Mouse (Mus musculus) kidney, embryonic 14.5 days (tissue): ENCODE measurements at regions not wholly inside any gene's neighbourhood (a gene's known extent, or its start where the extent isn't known, plus 50 kb on each side); places are given as distances from the start of the nearest gene placed in this dataset.

Experiments used
- ATAC-seq: fragments of 200-750 bp; cut with Nextera tagmentation; 2 replicates; pipeline ENCODE4 v1.8.0; 2017; ENCODE audit warnings: moderate number of reproducible peaks, mild to moderate bottlenecking, moderate TSS enrichment, moderate library complexity; ENCODE audit not compliant: low FRiP score, low TSS enrichment
- H3K27ac ChIP-seq: fragments of 300-500 bp; sonication (generic); 2 replicates; pipeline ENCODE4 v1.5.1; 2014; ENCODE audit warnings: low read depth, mild to moderate bottlenecking, low read length, moderate library complexity, mixed read lengths
- H3K27me3 ChIP-seq: fragments of 300-500 bp; sonication (generic); 2 replicates; pipeline ENCODE4 v1.6.1; 2014; ENCODE audit warnings: mild to moderate bottlenecking, low read length; ENCODE audit not compliant: control insufficient read depth, insufficient read depth
- H3K36me3 ChIP-seq: fragments of 300-500 bp; sonication (generic); 2 replicates; pipeline ENCODE4 v1.6.1; 2014; ENCODE audit warnings: low read length, mixed read lengths; ENCODE audit not compliant: control insufficient read depth, insufficient read depth
- H3K4me1 ChIP-seq: fragments of 300-500 bp; sonication (generic); 2 replicates; pipeline ENCODE4 v1.6.1; 2014; ENCODE audit warnings: low read length, mixed read lengths; ENCODE audit not compliant: control insufficient read depth, insufficient read depth
- H3K4me2 ChIP-seq: fragments of 300-500 bp; sonication (generic); replicated peaks from 2 replicates; pipeline ENCODE4 v1.6.1; 2014; ENCODE audit warnings: low read depth, mild to moderate bottlenecking, low read length
- H3K4me3 ChIP-seq: fragments of 300-500 bp; sonication (generic); 2 replicates; pipeline ENCODE4 v1.5.1; 2014; ENCODE audit warnings: mild to moderate bottlenecking, low read length
- H3K9ac ChIP-seq: fragments of 300-500 bp; sonication (generic); 2 replicates; pipeline ENCODE4 v1.6.1; 2014; ENCODE audit warnings: low read depth, mild to moderate bottlenecking, low read length, moderate library complexity
- H3K9me3 ChIP-seq: fragments of 300-500 bp; sonication (generic); 2 replicates; pipeline ENCODE4 v1.6.1; 2016; ENCODE audit warnings: low read length; ENCODE audit not compliant: control insufficient read depth
- WGBS: fragments of 180-500 bp; shearing (Covaris S2); extraction: QIAGEN DNeasy Blood & Tissue Kit; methylation state at CpG from one replicate; pipeline ENCODE4 v1.1.7; 2014; 5-methylcytosine and 5-hydroxymethylcytosine counted together

DNA sequence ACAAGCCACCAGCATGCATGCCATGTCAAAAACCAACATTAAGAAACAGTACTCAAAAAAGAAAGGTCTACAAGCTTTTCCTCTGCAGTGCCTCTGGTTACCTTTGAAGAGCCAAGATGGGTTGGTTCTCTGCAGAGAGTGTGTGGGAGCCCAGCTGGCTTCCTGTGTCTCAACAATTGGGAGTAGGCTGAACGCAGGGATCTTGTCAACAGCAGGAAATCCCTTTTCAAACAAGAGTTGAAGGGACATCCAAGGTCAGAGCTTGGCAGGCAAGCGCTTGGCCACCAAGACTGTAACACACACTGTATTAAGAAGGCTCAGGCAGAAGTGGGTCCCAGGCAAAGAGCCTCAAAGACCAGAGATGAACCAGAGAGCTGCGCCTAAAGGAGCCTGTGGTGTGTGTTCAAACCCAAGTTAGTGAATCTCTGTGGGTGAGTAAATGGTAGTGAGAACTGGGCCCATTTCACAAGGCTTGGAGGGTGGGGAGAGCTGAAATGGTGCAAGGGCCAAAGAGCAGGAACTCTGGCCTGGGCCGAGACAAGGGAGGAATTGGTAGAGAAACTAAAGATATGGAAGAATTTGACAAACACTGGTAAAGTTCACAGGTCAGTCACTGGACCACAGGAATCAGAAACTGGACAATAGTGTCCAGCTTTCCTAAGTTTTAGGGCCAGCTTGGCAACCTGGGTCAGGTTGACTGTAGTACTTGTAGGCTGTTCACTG, 357.0 kb downstream of the Gm49356 start:
- H3K4me2 ChIP-seq: no peak overlapping the region

DNA sequence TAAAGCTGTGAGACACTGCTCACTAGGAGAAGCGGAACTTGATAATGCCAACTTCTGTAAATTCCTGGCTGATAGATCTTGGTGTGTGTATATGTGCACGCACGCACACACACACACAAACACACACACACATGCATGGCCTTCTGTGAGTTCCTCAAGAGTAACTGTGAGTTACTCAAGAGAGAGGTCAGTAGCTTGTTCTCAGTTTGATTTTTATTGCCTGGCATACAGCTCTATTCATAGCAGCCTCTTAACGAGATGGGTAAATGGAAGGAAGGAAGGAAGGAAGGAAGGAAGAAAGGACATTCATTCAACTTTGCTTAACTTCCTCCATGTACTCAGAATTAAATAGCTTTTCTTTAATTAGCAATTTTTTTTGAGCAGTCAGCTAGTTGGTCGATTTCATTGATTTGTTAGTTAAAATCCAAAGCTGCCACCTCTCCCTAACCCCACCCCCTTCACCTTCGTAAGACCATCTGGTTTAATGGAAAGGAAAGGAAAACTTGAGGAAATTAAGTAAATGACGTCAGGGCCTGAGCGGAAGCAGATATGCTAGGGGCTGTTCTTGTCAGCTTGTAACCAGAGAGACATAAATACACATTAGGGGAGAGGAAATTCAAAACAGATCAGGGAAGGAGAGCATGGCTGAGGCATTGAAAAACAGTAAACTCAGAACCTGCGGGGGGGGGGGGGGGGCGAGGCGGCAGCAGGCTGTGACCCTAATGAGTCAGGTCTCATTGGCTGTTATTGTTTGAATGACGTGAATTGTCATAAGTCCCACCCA, 359.6 kb downstream of the Gm49356 start:
- no peak for ATAC-seq
- WGBS: 58% methylated on average over 11 of the region's 12 CpGs
- Histone ChIP-seq H3K4me3 (no peak overlapping the region), H3K4me1 (0 out of 2 replicates have a peak, but pooled peaks cover 5% of the 10 kb centered on the region), H3K9ac (no peak overlapping the region), H3K27me3 (no peaks in the 10 kb centered on the region), H3K27ac (no peak overlapping the region), H3K9me3 (no peaks in the 10 kb centered on the region), H3K4me2 (no peak overlapping the region), H3K36me3 (no peaks in the 10 kb centered on the region)

More for the DNA sequence above, 357.0 kb downstream of the Gm49356 start:
- 67% methylated on average over 4 of the region's 4 CpGs for WGBS
- H3K9ac ChIP-seq: no peak overlapping the region
- 0 out of 2 replicates have a peak, but pooled peaks have one; percentile 12 for ATAC-seq
- H3K27ac ChIP-seq: no peak overlapping the region
- no peak overlapping the region for H3K4me3 ChIP-seq
- H3K36me3 ChIP-seq: no peaks in the 10 kb centered on the region
- H3K27me3 ChIP-seq: no peaks in the 10 kb centered on the region
- 0 out of 2 replicates have a peak, but pooled peaks cover 5% of the 10 kb centered on the region for H3K4me1 ChIP-seq
- no peaks in the 10 kb centered on the region for H3K9me3 ChIP-seq

DNA sequence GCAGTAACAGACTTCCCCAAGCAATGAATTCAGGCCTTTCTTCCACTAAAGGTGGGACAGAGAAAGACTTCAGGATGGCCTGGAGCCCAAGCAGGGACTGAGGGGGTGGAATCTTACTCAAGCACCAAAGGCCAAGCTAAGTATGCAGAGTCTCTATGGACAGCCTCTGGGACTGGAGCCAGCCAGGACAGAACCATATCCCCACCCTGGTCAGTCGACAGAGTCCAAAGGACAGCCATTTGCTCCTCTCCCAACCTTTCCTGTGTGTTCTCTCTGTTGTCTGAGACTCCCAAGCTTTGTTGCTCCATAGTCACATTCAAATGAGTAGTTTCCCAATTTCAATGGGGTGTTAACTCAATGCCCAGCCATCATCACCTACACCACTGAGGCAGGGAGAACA, 372.3 kb downstream of the Gm49356 start:
- no peak for ATAC-seq
- Histone ChIP-seq H3K27me3 (no peaks in the 10 kb centered on the region), H3K4me2 (no peak overlapping the region), H3K36me3 (no peaks in the 10 kb centered on the region), H3K9me3 (no peaks in the 10 kb centered on the region), H3K4me1 (no peaks in the 10 kb centered on the region), H3K9ac (no peak overlapping the region), H3K4me3 (no peak overlapping the region), H3K27ac (no peak overlapping the region)
- WGBS: 57% methylated on average over 1 of the region's 1 CpGs

DNA sequence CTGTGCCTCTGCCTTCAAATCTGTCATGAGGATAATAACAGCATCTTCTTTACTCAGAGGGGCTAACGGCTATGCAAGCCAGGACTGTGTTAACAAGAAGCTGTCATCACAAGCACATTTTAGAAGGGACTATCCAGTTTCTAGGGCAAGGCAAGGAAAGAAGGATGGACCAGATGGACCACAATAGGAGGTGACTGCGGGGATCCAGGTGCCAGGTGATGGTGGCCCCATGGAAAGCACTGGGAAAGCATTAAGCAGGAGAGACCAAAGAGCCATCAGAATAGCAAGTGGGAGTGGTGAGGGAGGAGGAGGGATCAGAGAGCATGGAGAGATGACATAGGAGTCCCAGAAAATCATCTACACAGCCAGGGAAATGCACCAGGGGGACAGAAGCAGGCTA, 373.3 kb downstream of the Gm49356 start:
- no peaks in the 10 kb centered on the region for H3K9me3 ChIP-seq
- no peak overlapping the region for H3K27ac ChIP-seq

DNA sequence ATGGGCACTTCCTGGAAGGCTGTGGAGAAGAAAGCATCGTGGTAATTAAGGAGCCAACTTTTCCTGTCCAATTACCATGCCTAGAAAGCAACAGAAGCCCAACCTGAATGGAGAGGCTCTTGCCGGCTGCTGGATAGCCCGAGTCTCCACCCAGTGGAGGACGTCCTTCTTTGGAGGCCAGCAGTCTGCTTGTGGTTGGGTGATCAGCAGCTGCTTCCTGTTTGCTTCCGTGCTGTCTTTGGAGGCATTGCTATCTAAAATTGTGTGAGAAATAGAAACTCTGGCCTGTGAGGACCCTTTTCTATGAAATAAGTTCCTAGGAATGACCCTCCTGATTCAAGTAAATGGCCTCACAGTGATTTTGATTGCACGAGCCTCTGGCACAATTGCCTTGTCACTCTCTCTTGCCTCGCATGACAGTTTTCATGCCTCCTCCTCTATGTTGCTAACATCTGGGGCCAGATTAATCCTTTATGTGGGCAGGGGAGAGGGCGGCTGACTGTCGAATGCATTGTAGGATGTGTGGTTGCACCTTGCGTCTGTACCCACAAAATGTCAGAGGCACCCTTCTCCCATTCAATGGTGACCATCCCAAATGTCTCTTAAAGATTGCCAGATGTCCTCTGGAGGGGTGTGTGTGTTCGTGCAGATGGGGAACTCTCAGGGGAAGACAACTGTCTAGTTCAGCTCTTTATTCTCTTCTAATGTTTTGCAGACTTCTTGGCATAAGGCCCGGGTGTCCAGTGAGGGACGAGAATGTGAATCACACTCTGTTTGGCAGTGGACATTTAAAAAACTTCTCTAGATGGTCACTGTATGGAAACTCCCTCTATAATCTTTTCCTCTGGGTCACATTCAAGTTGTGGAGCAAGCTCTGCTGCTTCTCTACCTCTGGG, 374.6 kb downstream of the Gm49356 start:
- no peak overlapping the region for H3K27ac ChIP-seq
- ATAC-seq: no peak
- 58% methylated on average over 13 of the region's 13 CpGs for WGBS
- no peaks in the 10 kb centered on the region for H3K36me3 ChIP-seq
- H3K9me3 ChIP-seq: no peaks in the 10 kb centered on the region
- H3K4me3 ChIP-seq: no peak overlapping the region
- H3K27me3 ChIP-seq: no peaks in the 10 kb centered on the region
- H3K4me1 ChIP-seq: no peaks in the 10 kb centered on the region
- H3K9ac ChIP-seq: no peak overlapping the region
- no peak overlapping the region for H3K4me2 ChIP-seq

More for the DNA sequence above, 373.3 kb downstream of the Gm49356 start:
- H3K4me2 ChIP-seq: no peak overlapping the region
- ATAC-seq: no peak
- no peak overlapping the region for H3K4me3 ChIP-seq
- no peaks in the 10 kb centered on the region for H3K27me3 ChIP-seq
- H3K4me1 ChIP-seq: no peaks in the 10 kb centered on the region
- no peaks in the 10 kb centered on the region for H3K36me3 ChIP-seq
- WGBS: 87% methylated on average over 2 of the region's 2 CpGs
- H3K9ac ChIP-seq: no peak overlapping the region
